Mouse (Mus musculus) midbrain, postnatal 0 days (tissue): ENCODE measurements around the gene Zfp324. TPM values are rescaled to one million over a fixed set of nuclear protein-coding genes. Genes with fewer than 3 reads are reported as not detected.

Source experiments
- ATAC-seq: fragments of 200-750 bp; cut with Nextera tagmentation; 2 replicates; pipeline ENCODE4 v1.8.0; 2017; ENCODE audit warnings: moderate number of reproducible peaks, mild to moderate bottlenecking, moderate TSS enrichment, moderate library complexity; ENCODE audit not compliant: low FRiP score
- DNase-seq: peaks from one replicate; pipeline ENCODE4 v3.0.0-alpha.2; 2015; ENCODE audit warnings: low spot score
- H3K27ac ChIP-seq: fragments of 300-500 bp; sonication (generic); 2 replicates; pipeline ENCODE4 v1.5.1; 2014; ENCODE audit warnings: low read depth, mild to moderate bottlenecking, low read length, mixed read lengths
- H3K27me3 ChIP-seq: fragments of 300-500 bp; sonication (generic); 2 replicates; pipeline ENCODE4 v1.6.1; 2014; ENCODE audit warnings: low read length, control low read depth, mixed read lengths; ENCODE audit not compliant: insufficient read depth
- H3K36me3 ChIP-seq: fragments of 300-500 bp; sonication (generic); 2 replicates; pipeline ENCODE4 v1.6.1; 2014; ENCODE audit warnings: low read length, control low read depth, mixed read lengths; ENCODE audit not compliant: insufficient read depth
- H3K4me1 ChIP-seq: fragments of 300-500 bp; sonication (generic); 2 replicates; pipeline ENCODE4 v1.6.1; 2014; ENCODE audit warnings: mild to moderate bottlenecking, control low read depth, antibody characterized with exemption, low read length, mixed read lengths; ENCODE audit not compliant: insufficient read depth
- H3K4me2 ChIP-seq: fragments of 300-500 bp; sonication (generic); 2 replicates; pipeline ENCODE4 v1.6.1; 2014; ENCODE audit warnings: low read depth, mild to moderate bottlenecking, low read length, mixed read lengths; ENCODE audit not compliant: poor library complexity, severe bottlenecking
- H3K4me3 ChIP-seq: fragments of 300-500 bp; sonication (generic); 2 replicates; pipeline ENCODE4 v1.5.1; 2014; ENCODE audit warnings: low read depth, mild to moderate bottlenecking, low read length, moderate library complexity
- H3K9ac ChIP-seq: fragments of 300-500 bp; sonication (generic); replicated peaks from 2 replicates; pipeline ENCODE4 v1.6.1; 2014; ENCODE audit warnings: mild to moderate bottlenecking, low read length, moderate library complexity, mixed read lengths; ENCODE audit not compliant: poor library complexity, severe bottlenecking
- H3K9me3 ChIP-seq: fragments of 300-500 bp; sonication (generic); 2 replicates; pipeline ENCODE4 v1.6.1; 2016; ENCODE audit warnings: low read length, control low read depth
- CTCF ChIP-seq: IDR thresholded peaks from 2 replicates; pipeline ENCODE4 v1.5.1; 2016; ENCODE audit warnings: antibody characterized with exemption, mild to moderate bottlenecking
- WGBS: fragments of 180-500 bp; shearing (Covaris S2); extraction: QIAGEN DNeasy Blood & Tissue Kit; methylation state at CpG from one replicate; pipeline ENCODE4 v1.1.7; 2014; 5-methylcytosine and 5-hydroxymethylcytosine counted together
- polyA plus RNA-seq: library from polyadenylated mRNA; unstranded; fragments of >200 nt; fragmentation: Nextera tagmentation; extraction: Ambion mirVana; gene quantifications from 2 replicates; pipeline ENCODE4 v1.2.1, GENCODE M21; 2015
- total RNA-seq: library from RNA; depleted of rRNA; stranded (reverse); fragments of >200 nt; gene quantifications from 2 replicates; pipeline ENCODE4 v1.2.3, GENCODE M21; 2014

The Zfp324 gene
- total and polyA plus RNA-seq, 2 experiments from 2014 or later = 7.7 to 31.7 TPM

- DNase-seq (no peak), ATAC-seq (no peak)
- Histone ChIP-seq H3K27ac (no peak overlapping the region), H3K27me3 (no peaks in the 10 kb centered on the region), H3K9me3 (no peaks in the 10 kb centered on the region), H3K4me3 (no peak overlapping the region), H3K36me3 (no peaks in the 10 kb centered on the region), H3K9ac (no peak overlapping the region), H3K4me2 (no peak overlapping the region), H3K4me1 (no peaks in the 10 kb centered on the region)
- TF ChIP-seq CTCF = no peak
- 83% methylated on average over 4 of the region's 4 CpGs for WGBS
These were observed 6.7 kb upstream of the Zfp324 start for GRCm38 (mm10) chr7:12958948-12959347.

- DNase-seq (no peak), ATAC-seq (no peak)
- 21% methylated on average over 4 of the region's 4 CpGs for WGBS
These were observed 5.9 kb upstream of the Zfp324 start for GRCm38 (mm10) chr7:12959718-12960117.

DNA sequence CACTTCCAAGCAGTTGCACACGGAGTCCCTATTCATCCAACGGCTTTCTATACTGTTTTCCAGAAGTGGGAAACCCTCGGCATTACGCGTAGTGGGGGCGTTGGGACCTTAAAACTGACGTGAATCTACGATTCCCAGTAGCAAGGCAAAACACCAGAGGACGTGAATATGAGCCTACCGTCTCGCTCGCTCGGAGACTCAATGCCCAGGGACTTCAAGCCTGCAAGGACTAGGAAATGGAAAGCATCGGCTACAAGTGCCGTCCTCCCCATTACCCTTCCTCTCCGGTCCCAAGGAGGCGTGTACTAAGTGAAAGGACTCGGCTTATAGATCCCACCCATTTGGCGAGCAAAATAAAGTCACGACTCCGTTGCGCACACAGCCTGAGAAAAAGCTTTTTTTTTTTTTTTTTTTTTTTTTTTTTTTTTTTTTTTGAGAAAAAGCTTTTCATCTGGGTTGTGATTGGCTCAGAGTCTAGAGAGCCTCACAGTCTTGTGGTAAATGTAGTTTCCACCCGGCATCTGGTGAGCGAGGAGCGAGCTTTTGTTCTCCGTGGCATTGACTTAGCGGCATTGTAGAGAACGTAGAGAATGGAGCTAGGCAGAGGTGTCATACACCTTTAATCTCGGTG, 4.0 kb upstream of the Zfp324 start:
- no peak for TF ChIP-seq CTCF
- ATAC-seq (peak; percentile 78), DNase-seq (peak; percentile 93)
- Histone ChIP-seq H3K9ac (peak overlapping the region; percentile 70), H3K4me1 (peaks cover 7% of the 10 kb centered on the region), H3K27me3 (no peaks in the 10 kb centered on the region), H3K4me3 (peak overlapping the region; percentile 48), H3K4me2 (peak overlapping the region; percentile 64), H3K36me3 (no peaks in the 10 kb centered on the region), H3K9me3 (no peaks in the 10 kb centered on the region), H3K27ac (peak overlapping the region; percentile 76)
- WGBS = 1% methylated on average over 29 of the region's 29 CpGs

More at GRCm38 (mm10) chr7:12959718-12960117, 5.9 kb upstream of the Zfp324 start:
- Histone ChIP-seq H3K27ac (no peak overlapping the region), H3K4me3 (no peak overlapping the region), H3K9me3 (no peaks in the 10 kb centered on the region), H3K27me3 (no peaks in the 10 kb centered on the region), H3K9ac (no peak overlapping the region), H3K4me2 (no peak overlapping the region), H3K4me1 (peaks cover under 1% of the 10 kb centered on the region; the same call in 1 of the 2 replicates), H3K36me3 (no peaks in the 10 kb centered on the region)
- TF ChIP-seq CTCF = no peak

GRCm38 (mm10) chr7:12966104-12966845, 637 bp downstream of the Zfp324 start:
- under 1% methylated on average over 27 of the region's 29 CpGs for WGBS
- peak overlapping the region; percentile 96 for H3K4me2 ChIP-seq
- H3K9me3 ChIP-seq = no peaks in the 10 kb centered on the region
- no peaks in the 10 kb centered on the region for H3K27me3 ChIP-seq
- DNase-seq (peak; percentile 27), ATAC-seq (peak; percentile 56)
- peak overlapping the region; percentile 71 for H3K27ac ChIP-seq
- peak overlapping the region; percentile 85 for H3K4me3 ChIP-seq
- TF ChIP-seq CTCF = no peak
- H3K9ac ChIP-seq = peak overlapping the region; percentile 87
- H3K4me1 ChIP-seq = peaks cover 7% of the 10 kb centered on the region
- H3K36me3 ChIP-seq = peaks cover 25% of the 10 kb centered on the region

- H3K4me3 ChIP-seq = no peak overlapping the region
- H3K4me1 ChIP-seq = no peaks in the 10 kb centered on the region
- no peaks in the 10 kb centered on the region for H3K27me3 ChIP-seq
- H3K9me3 ChIP-seq = no peaks in the 10 kb centered on the region
- 96% methylated on average over 25 of the region's 25 CpGs for WGBS
- H3K4me2 ChIP-seq = no peak overlapping the region
- TF ChIP-seq CTCF = no peak
- peaks cover 34% of the 10 kb centered on the region for H3K36me3 ChIP-seq
- no peak for ATAC-seq
- no peak for DNase-seq
- no peak overlapping the region for H3K9ac ChIP-seq
- H3K27ac ChIP-seq = no peak overlapping the region
These were observed 5.3 kb downstream of the Zfp324 start for GRCm38 (mm10) chr7:12970906-12971305.
